Mouse (Mus musculus) C2C12 (cell line): Measurements from ENCODE around the gene Fam124b. TPM values are rescaled to one million over a fixed set of nuclear protein-coding genes. Genes with fewer than 3 reads are reported as not detected.

Experiments
- H3K27me3 ChIP-seq: one replicate; pipeline ENCODE4 v1.6.1; 2011; ENCODE audit not compliant: control insufficient read depth, insufficient read depth, insufficient read length
- H3K36me3 ChIP-seq: one replicate; pipeline ENCODE4 v1.6.1; 2011; ENCODE audit not compliant: control insufficient read depth, insufficient read depth
- H3K4me3 ChIP-seq: one replicate; pipeline ENCODE4 v1.5.1; 2011; ENCODE audit warnings: mild to moderate bottlenecking, control low read depth; ENCODE audit not compliant: poor library complexity, insufficient read depth, severe bottlenecking
- H3K79me2 ChIP-seq: one replicate; pipeline ENCODE4 v1.6.1; 2011; ENCODE audit not compliant: control insufficient read depth, insufficient read depth
- H3K79me3 ChIP-seq: one replicate; pipeline ENCODE4 v1.6.1; 2011; ENCODE audit warnings: low read depth, control low read depth
- H3ac ChIP-seq: one replicate; pipeline ENCODE3; 2011; ENCODE audit warnings: low read depth; ENCODE audit not compliant: control insufficient read depth, insufficient read length
- CEBPB ChIP-seq: IDR thresholded peaks from one replicate; pipeline ENCODE4 v1.6.1; 2011; ENCODE audit warnings: low read depth, mild to moderate bottlenecking, control low read depth, moderate library complexity
- CTCF ChIP-seq: IDR thresholded peaks from one replicate; pipeline ENCODE4 v1.5.1; 2011; ENCODE audit not compliant: control insufficient read depth, insufficient read depth, insufficient read length
- FOSL1 ChIP-seq: IDR thresholded peaks from one replicate; pipeline ENCODE4 v1.8.0; 2011; ENCODE audit warnings: mild to moderate bottlenecking, low read length; ENCODE audit not compliant: poor library complexity, insufficient read depth, severe bottlenecking
- MAX ChIP-seq: IDR thresholded peaks from one replicate; pipeline ENCODE4 v1.6.1; 2011; ENCODE audit warnings: mild to moderate bottlenecking, control low read depth
- MYOD1 ChIP-seq: IDR thresholded peaks from one replicate; pipeline ENCODE4 v1.6.1; 2011; ENCODE audit warnings: low read depth; ENCODE audit not compliant: control insufficient read depth, insufficient read length
- MYOG ChIP-seq: IDR thresholded peaks from one replicate; pipeline ENCODE4 v1.6.1; 2011; ENCODE audit not compliant: control insufficient read depth, insufficient read length; ENCODE audit errors: extremely low read depth
- USF1 ChIP-seq: IDR thresholded peaks from one replicate; pipeline ENCODE4 v1.6.1; 2011; ENCODE audit warnings: low read depth, mild to moderate bottlenecking, control low read depth, moderate library complexity
- polyA plus RNA-seq: library from polyadenylated mRNA; unstranded; fragments of >200 nt; fragmentation: generic; extraction: Trizol; gene quantifications from one replicate; pipeline ENCODE4 v1.2.1, GENCODE M21; 2012; ENCODE audit warnings: missing spikeins

Gene Fam124b
- polyA plus RNA-seq, 1 experiment, result 0.01 TPM

DNA sequence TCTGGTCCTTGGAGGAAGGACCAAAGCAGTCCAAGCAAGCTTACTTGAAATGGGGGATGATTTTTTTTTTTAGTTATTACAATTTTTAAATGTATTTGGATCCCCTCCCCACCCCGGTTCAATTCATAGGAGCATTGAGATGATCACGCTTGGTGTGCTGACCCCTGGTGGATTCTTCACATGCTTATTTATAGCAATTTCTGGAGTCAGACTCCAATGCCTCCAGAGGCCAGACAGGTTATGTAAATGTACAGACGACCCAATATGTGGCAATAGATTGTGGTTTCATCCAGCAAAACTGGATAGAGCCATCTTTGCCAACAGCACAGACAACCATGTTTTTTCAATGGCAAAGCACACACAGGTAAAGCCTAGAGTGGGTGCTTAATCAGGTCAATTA lies 25.9 kb upstream of the Fam124b start:
- no peaks in the 10 kb centered on the region for H3K36me3 ChIP-seq
- H3K27me3 ChIP-seq, result no peaks in the 10 kb centered on the region
- TF ChIP-seq CEBPB (no peak), FOSL1 (no peak), MAX (no peak), MYOD1 (no peak), MYOG (no peak), USF1 (no peak), CTCF (no peak)
- H3K4me3 ChIP-seq, result no peak overlapping the region
- no peak overlapping the region for H3ac ChIP-seq
- no peaks in the 10 kb centered on the region for H3K79me2 ChIP-seq
- H3K79me3 ChIP-seq, result no peaks in the 10 kb centered on the region

GRCm38 (mm10) chr1:80241579-80241978 lies 23.3 kb upstream of the Fam124b start:
- Histone ChIP-seq H3ac (no peak overlapping the region), H3K27me3 (no peaks in the 10 kb centered on the region), H3K79me3 (no peaks in the 10 kb centered on the region), H3K4me3 (no peak overlapping the region), H3K79me2 (no peaks in the 10 kb centered on the region), H3K36me3 (no peaks in the 10 kb centered on the region)
- TF ChIP-seq USF1 (no peak), CTCF (no peak), MYOG (no peak), FOSL1 (no peak), MYOD1 (no peak), MAX (no peak), CEBPB (no peak)

DNA sequence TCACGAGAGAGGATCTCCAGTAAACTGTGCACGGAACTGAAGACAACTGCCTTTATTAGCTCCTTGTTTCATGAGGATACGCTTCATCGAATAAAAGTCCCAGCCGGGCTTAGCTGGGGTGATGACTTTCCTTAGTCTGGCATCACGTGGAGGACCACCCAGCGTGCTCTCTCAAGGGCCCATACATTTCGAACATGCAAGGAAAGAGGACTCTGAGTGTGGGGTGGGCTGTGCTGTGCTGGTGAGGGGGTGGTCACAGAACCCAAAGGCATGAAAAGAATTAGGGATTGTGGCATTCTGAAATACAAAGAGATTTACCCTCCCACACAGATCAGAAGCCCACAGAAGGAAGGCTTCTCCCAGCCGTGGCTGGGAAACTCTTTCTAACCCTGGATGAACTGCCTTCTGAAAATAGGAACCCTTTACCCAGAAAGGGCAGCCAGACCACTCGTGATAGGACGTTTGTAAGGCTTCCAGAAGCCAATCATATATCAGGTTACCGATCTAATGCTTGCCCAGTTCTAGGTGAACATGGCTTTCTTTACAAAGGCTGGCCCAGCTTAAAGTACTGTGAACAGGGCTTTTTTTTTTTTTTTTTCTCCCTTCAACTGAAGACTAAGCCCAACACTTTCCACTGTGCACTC lies 21.9 kb upstream of the Fam124b start:
- TF ChIP-seq FOSL1 (no peak), CEBPB (no peak), MAX (no peak), MYOD1 (no peak), USF1 (no peak), CTCF (no peak), MYOG (no peak)
- Histone ChIP-seq H3K36me3 (no peaks in the 10 kb centered on the region), H3ac (no peak overlapping the region), H3K79me3 (no peaks in the 10 kb centered on the region), H3K27me3 (no peaks in the 10 kb centered on the region), H3K4me3 (no peak overlapping the region), H3K79me2 (no peaks in the 10 kb centered on the region)

DNA sequence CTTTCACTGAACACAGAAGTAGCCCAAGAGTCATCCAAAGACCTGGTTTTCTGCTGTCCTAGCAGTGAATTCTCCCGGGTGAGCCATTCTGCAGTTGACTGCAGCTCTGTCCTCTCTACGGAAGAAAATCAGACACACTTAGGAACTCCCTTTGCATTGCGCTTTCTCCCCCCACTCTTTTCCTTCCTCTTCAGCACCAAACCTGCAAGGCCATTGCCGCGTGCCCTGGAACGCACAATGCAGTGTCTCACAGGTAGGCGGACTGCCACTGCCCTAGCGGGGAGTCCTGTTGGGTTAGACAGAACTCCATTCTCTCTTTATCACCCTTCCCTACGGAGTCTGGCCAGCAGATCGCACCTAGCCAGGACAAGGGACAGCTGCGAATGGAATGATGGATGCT lies 21.2 kb upstream of the Fam124b start:
- Histone ChIP-seq H3K27me3 (no peaks in the 10 kb centered on the region), H3ac (no peak overlapping the region), H3K4me3 (no peak overlapping the region), H3K36me3 (no peaks in the 10 kb centered on the region), H3K79me3 (no peaks in the 10 kb centered on the region), H3K79me2 (no peaks in the 10 kb centered on the region)
- TF ChIP-seq MAX, result no peak

- no peaks in the 10 kb centered on the region for H3K79me3 ChIP-seq
- no peaks in the 10 kb centered on the region for H3K79me2 ChIP-seq
- H3K4me3 ChIP-seq, result no peak overlapping the region
- H3ac ChIP-seq, result no peak overlapping the region
- no peaks in the 10 kb centered on the region for H3K27me3 ChIP-seq
- H3K36me3 ChIP-seq, result no peaks in the 10 kb centered on the region
- TF ChIP-seq CTCF (no peak), MAX (no peak)
Observed at GRCm38 (mm10) chr1:80236951-80237702, 18.9 kb upstream of the Fam124b start.

DNA sequence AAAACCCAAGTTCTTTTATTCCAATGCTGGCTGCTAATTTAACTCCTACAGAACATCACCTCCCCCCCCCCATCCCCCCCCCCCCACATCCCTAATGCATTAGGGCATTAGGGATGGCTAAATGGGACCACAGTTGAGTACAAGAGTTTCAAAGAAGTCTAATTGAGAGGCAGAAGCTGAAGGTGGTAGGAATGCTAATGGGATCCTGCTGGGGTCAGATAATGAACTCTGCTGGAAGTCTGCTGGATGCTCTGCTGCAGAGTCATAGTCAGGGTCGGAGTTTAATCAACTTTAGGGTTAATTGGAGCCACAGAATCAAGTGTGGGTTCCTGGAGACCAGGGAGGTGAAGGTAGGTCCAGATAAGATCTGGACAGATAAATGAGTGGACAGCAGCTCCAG lies 17.9 kb upstream of the Fam124b start:
- no peak for TF ChIP-seq MYOG
- no peak for TF ChIP-seq MYOD1
- TF ChIP-seq CTCF, result no peak
- no peak for TF ChIP-seq CEBPB
- TF ChIP-seq USF1, result no peak
- TF ChIP-seq MAX, result no peak
- no peak for TF ChIP-seq FOSL1
- Histone ChIP-seq H3K27me3 (no peaks in the 10 kb centered on the region), H3K36me3 (no peaks in the 10 kb centered on the region)

More for the DNA sequence above, 17.9 kb upstream of the Fam124b start:
- Histone ChIP-seq H3K79me3 (no peaks in the 10 kb centered on the region), H3ac (no peak overlapping the region), H3K79me2 (no peaks in the 10 kb centered on the region), H3K4me3 (no peak overlapping the region)
